ENCODE assay signal across 8 mouse cellular contexts in genomic region chr7:131800416-131801045, GRCm38 (mm10).
DNase-seq lines count a peak whose midpoint lies in the region; ATAC-seq and TF ChIP-seq lines count a peak whose summit lies in the region.
"Had no signal": no experiment of that assay in that cellular context is flagged by ENCODE, and none has a peak within 500 bp of the region (broad histone marks: within the 10 kb centered on the region; RNA-seq: fewer than 3 reads in every experiment).

No protein-coding gene starts in this region.

- peak; percentile 38 for DNase-seq in liver, adult 2 months (ENCODE audit: extremely low read depth, low read depth, low spot score)
- DNase-seq in c-Kit-positive CD71-negative TER-119-negative erythroid progenitor cells, embryonic 14.5 days (ENCODE audit: low read depth) = peak; percentile 1
- DNase-seq in kidney, postnatal 0 days (ENCODE audit: low spot score) = peak; percentile 33
- peak; percentile 25 for DNase-seq in stomach, postnatal 0 days (ENCODE audit: low spot score)
- no peak for DNase-seq in urinary bladder, postnatal 10 days (ENCODE audit: low spot score)
- DNase-seq in cerebellum, adult 2 months = no peak

- no peak overlapping the region for H3K27ac ChIP-seq in liver, adult 2 months (replicated peaks; ENCODE audit: insufficient read depth, low read depth, low read length)
- no peak overlapping the region for H3K27ac ChIP-seq in liver, embryonic 12.5 days
- no peak overlapping the region for H3K27ac ChIP-seq in kidney, postnatal 0 days
- H3K27ac ChIP-seq in stomach, postnatal 0 days (replicated peaks) = no peak overlapping the region
- H3K27ac ChIP-seq in cerebellum, adult 2 months (ENCODE audit: insufficient read depth, low read length) = no peak overlapping the region
- H3K27ac ChIP-seq: limb, embryonic 13.5 days had no signal

- no peaks in the 10 kb centered on the region; the same call in 1 of the 2 replicates for H3K27me3 ChIP-seq in liver, adult 2 months (ENCODE audit: control insufficient read depth, insufficient read depth, low read length)
- H3K27me3 ChIP-seq in liver, embryonic 12.5 days (replicated peaks) = no peaks in the 10 kb centered on the region
- no peaks in the 10 kb centered on the region for H3K27me3 ChIP-seq in kidney, postnatal 0 days (ENCODE audit: insufficient read depth, low read length)
- no peaks in the 10 kb centered on the region for H3K27me3 ChIP-seq in stomach, postnatal 0 days (ENCODE audit: control insufficient read depth, insufficient read depth, low read length)
- H3K27me3 ChIP-seq in cerebellum, adult 2 months (ENCODE audit: control insufficient read depth, insufficient read depth, low read length) = no peaks in the 10 kb centered on the region

- no peaks in the 10 kb centered on the region for H3K9me3 ChIP-seq in liver, embryonic 12.5 days (replicated peaks)
- H3K9me3 ChIP-seq in kidney, postnatal 0 days (replicated peaks; ENCODE audit: low read length) = no peaks in the 10 kb centered on the region
- no peaks in the 10 kb centered on the region for H3K9me3 ChIP-seq in stomach, postnatal 0 days (ENCODE audit: control insufficient read depth, low read length)
- H3K9me3 ChIP-seq: limb, embryonic 13.5 days had no signal

- H3K36me3 ChIP-seq in liver, adult 2 months (ENCODE audit: control insufficient read depth, insufficient read depth, low read length) = no peaks in the 10 kb centered on the region
- H3K36me3 ChIP-seq in liver, embryonic 12.5 days = no peaks in the 10 kb centered on the region
- no peaks in the 10 kb centered on the region for H3K36me3 ChIP-seq in kidney, postnatal 0 days (ENCODE audit: insufficient read depth, low read length)
- H3K36me3 ChIP-seq in stomach, postnatal 0 days (ENCODE audit: control insufficient read depth, insufficient read depth, low read length) = no peaks in the 10 kb centered on the region
- H3K36me3 ChIP-seq: limb, embryonic 13.5 days had no signal

- H3K4me2 ChIP-seq in liver, embryonic 12.5 days = no peak overlapping the region
- 0 out of 2 replicates have a peak overlapping the region, but pooled peaks have one; percentile 37 for H3K4me2 ChIP-seq in kidney, postnatal 0 days (ENCODE audit: low read length)
- no peak overlapping the region for H3K4me2 ChIP-seq in stomach, postnatal 0 days (replicated peaks; ENCODE audit: low read depth)
- H3K4me2 ChIP-seq: limb, embryonic 13.5 days had no signal

- H3K9ac ChIP-seq in liver, adult 2 months (ENCODE audit: low read depth, low read length) = no peak overlapping the region
- no peak overlapping the region for H3K9ac ChIP-seq in liver, embryonic 12.5 days
- no peak overlapping the region for H3K9ac ChIP-seq in kidney, postnatal 0 days (ENCODE audit: low read depth, low read length)
- no peak overlapping the region for H3K9ac ChIP-seq in stomach, postnatal 0 days (ENCODE audit: low read length)
- H3K9ac ChIP-seq: limb, embryonic 13.5 days had no signal

- TF ChIP-seq CTCF in liver, adult 2 months (IDR thresholded peaks at IDR 0.05; ENCODE audit: low read depth, low read length) = peak; percentile 42; the same call in 1 of the 2 replicates
- peak; percentile 64 for TF ChIP-seq CTCF in kidney, postnatal 0 days (IDR thresholded peaks at IDR 0.05; ENCODE audit: low read depth)
- TF ChIP-seq CTCF in stomach, postnatal 0 days (IDR thresholded peaks at IDR 0.05; ENCODE audit: low read depth) = peak; percentile 56
- TF ChIP-seq CTCF in cerebellum, adult 2 months (IDR thresholded peaks at IDR 0.05; ENCODE audit: borderline replicate concordance, insufficient read depth, low read depth, low read length) = no peak

- WGBS in liver, adult 2 months = 56% methylated on average over 6 of the region's 6 CpGs
- WGBS in liver, embryonic 12.5 days (ENCODE audit: insufficient replicate concordance) = 52% methylated on average over 6 of the region's 6 CpGs
- 12% methylated on average over 6 of the region's 6 CpGs for WGBS in kidney, postnatal 0 days
- WGBS in stomach, postnatal 0 days = 54% methylated on average over 6 of the region's 6 CpGs
- 71% methylated on average over 6 of the region's 6 CpGs for WGBS in cerebellum, adult 2 months

- no peak for TF ChIP-seq EP300 in stomach, postnatal 0 days (optimal IDR thresholded peaks at IDR 0.05)

- no peaks in the 10 kb centered on the region for H3K79me2 ChIP-seq in liver, adult 2 months (ENCODE audit: control insufficient read depth, insufficient read depth, low read length)

- no peak for ATAC-seq in liver, embryonic 12.5 days
- ATAC-seq in kidney, postnatal 0 days (replicated peaks; ENCODE audit: low FRiP score, low read depth) = no peak
- ATAC-seq in stomach, postnatal 0 days (ENCODE audit: low FRiP score, low TSS enrichment) = no peak

- H3K4me1 ChIP-seq in liver, adult 2 months (ENCODE audit: control insufficient read depth, insufficient read depth, low read length) = no peaks in the 10 kb centered on the region
- H3K4me1 ChIP-seq in liver, embryonic 12.5 days = no peaks in the 10 kb centered on the region
- peaks cover 7% of the 10 kb centered on the region; the same call in 1 of the 2 replicates for H3K4me1 ChIP-seq in kidney, postnatal 0 days (replicated peaks; ENCODE audit: insufficient read depth, low read length)
- H3K4me1 ChIP-seq in stomach, postnatal 0 days (replicated peaks; ENCODE audit: control insufficient read depth, insufficient read depth) = no peaks in the 10 kb centered on the region
- H3K4me1 ChIP-seq in cerebellum, adult 2 months (ENCODE audit: control insufficient read depth, insufficient read depth, low read length) = no peaks in the 10 kb centered on the region

- TF ChIP-seq POLR2A in liver, adult 2 months (IDR thresholded peaks at IDR 0.05; ENCODE audit: extremely low read depth, insufficient read depth, low read length) = no peak
- no peak for TF ChIP-seq POLR2A in cerebellum, adult 2 months (IDR thresholded peaks at IDR 0.05; ENCODE audit: borderline replicate concordance, insufficient read depth, low read length)

- no peak overlapping the region for H3K4me3 ChIP-seq in liver, adult 2 months (ENCODE audit: insufficient read depth, low read depth, low read length)
- no peak overlapping the region for H3K4me3 ChIP-seq in liver, embryonic 12.5 days
- H3K4me3 ChIP-seq in kidney, postnatal 0 days (replicated peaks; ENCODE audit: low read depth, low read length) = no peak overlapping the region
- no peak overlapping the region for H3K4me3 ChIP-seq in stomach, postnatal 0 days (ENCODE audit: low read depth, low read length)
- H3K4me3 ChIP-seq in cerebellum, adult 2 months (replicated peaks; ENCODE audit: insufficient read depth, low read depth, low read length) = no peak overlapping the region
- H3K4me3 ChIP-seq: limb, embryonic 13.5 days had no signal

Comparison
In these comparisons a context has a peak if more than half of its experiments do, and no peak if none do; other contexts are left out.
1. DNase-seq: peak in liver, adult 2 months (single experiment), c-Kit-positive CD71-negative TER-119-negative erythroid progenitor cells, embryonic 14.5 days (single experiment), kidney, postnatal 0 days (single experiment) and stomach, postnatal 0 days (single experiment); none in urinary bladder, postnatal 10 days (single experiment) and cerebellum, adult 2 months (0 of 2).